Mouse (Mus musculus): ENCODE results near the gene Hist1h3c. TPM values are rescaled to one million over a fixed set of nuclear protein-coding genes. Genes with fewer than 3 reads are reported as not detected.
A peak's percentile ranks its signal among the peaks of the same experiment; 100 is the strongest.
"Not testable (repeated sequence)": the region's sequence is repeated elsewhere in the genome, so short reads cannot be mapped to it uniquely, and the experiment has no call there.

Gene Hist1h3c
- polyA plus RNA-seq, 1 experiment from 2014 or later, result 6.7 TPM

GRCm38 (mm10) chr13:23710374-23711089, 34.9 kb downstream of the Hist1h3c start, which contains the start of gene Hfe:
TSS of gene Hfe (minus strand) at chr13:23710854.
- Histone ChIP-seq H3K4me2 (peak within 1 kb of the TSS; percentile 68), H3K9ac (peak within 1 kb of the TSS; percentile 70)

GRCm38 (mm10) chr13:23709714-23710373, 35.6 kb downstream of the Hist1h3c start:
- 0 out of 2 replicates have a peak, but pooled peaks have one; percentile 18 for ATAC-seq
- peaks cover 36% of the 10 kb centered on the region for H3K27me3 ChIP-seq (replicated peaks)
- WGBS (ENCODE audit: insufficient replicate concordance), result 37% methylated on average over 15 of the region's 15 CpGs
- H3K9me3 ChIP-seq (replicated peaks), result no peaks in the 10 kb centered on the region
- peak overlapping the region; percentile 57 for H3K4me3 ChIP-seq
- peak overlapping the region; percentile 70 for H3K9ac ChIP-seq
- peaks cover 22% of the 10 kb centered on the region for H3K4me1 ChIP-seq
- H3K36me3 ChIP-seq, result no peaks in the 10 kb centered on the region
- peak overlapping the region; percentile 59 for H3K27ac ChIP-seq
- H3K4me2 ChIP-seq, result peak overlapping the region; percentile 68

More at GRCm38 (mm10) chr13:23710374-23711089, 34.9 kb downstream of the Hist1h3c start, which contains the start of gene Hfe:
- Histone ChIP-seq H3K27ac (peak within 1 kb of the TSS; percentile 59), H3K4me1 (peaks cover 22% of the 10 kb centered on the region), H3K36me3 (no peaks in the 10 kb centered on the region), H3K4me3 (peak within 1 kb of the TSS; percentile 57), H3K27me3 (replicated peaks) (peaks cover 36% of the 10 kb centered on the region), H3K9me3 (replicated peaks) (no peaks in the 10 kb centered on the region)
- peak; percentile 49; the same call in 1 of the 2 replicates for ATAC-seq
- WGBS (ENCODE audit: insufficient replicate concordance), result 2% methylated on average over 17 of the region's 17 CpGs

GRCm38 (mm10) chr13:23708654-23709053, 36.7 kb downstream of the Hist1h3c start:
- Histone ChIP-seq H3K4me2 (no peak overlapping the region), H3K27ac (no peak overlapping the region), H3K4me3 (no peak overlapping the region), H3K4me1 (peaks cover 22% of the 10 kb centered on the region), H3K9me3 (replicated peaks) (no peaks in the 10 kb centered on the region), H3K27me3 (replicated peaks) (peaks cover 36% of the 10 kb centered on the region), H3K36me3 (no peaks in the 10 kb centered on the region), H3K9ac (no peak overlapping the region)
- no peak for ATAC-seq
- 77% methylated on average over 4 of the region's 4 CpGs for WGBS (ENCODE audit: insufficient replicate concordance)

- H3K36me3 ChIP-seq, result no peaks in the 10 kb centered on the region
- no peak overlapping the region for H3K9ac ChIP-seq
- no peak overlapping the region for H3K27ac ChIP-seq
- H3K4me2 ChIP-seq, result no peak overlapping the region
- H3K4me3 ChIP-seq, result no peak overlapping the region
- H3K9me3 ChIP-seq (replicated peaks), result no peaks in the 10 kb centered on the region
- H3K4me1 ChIP-seq, result peaks cover 24% of the 10 kb centered on the region
- H3K27me3 ChIP-seq (replicated peaks), result peaks cover 36% of the 10 kb centered on the region
- no peak for ATAC-seq
- 76% methylated on average over 4 of the region's 4 CpGs for WGBS (ENCODE audit: insufficient replicate concordance)
Observed at GRCm38 (mm10) chr13:23708041-23708440, 37.4 kb downstream of the Hist1h3c start.

- Histone ChIP-seq H3K9me3 (replicated peaks) (no peaks in the 10 kb centered on the region), H3K4me2 (no peak overlapping the region), H3K4me1 (peaks cover 25% of the 10 kb centered on the region), H3K9ac (no peak overlapping the region), H3K36me3 (no peaks in the 10 kb centered on the region), H3K4me3 (no peak overlapping the region), H3K27me3 (replicated peaks) (peaks cover 36% of the 10 kb centered on the region), H3K27ac (no peak overlapping the region)
- 78% methylated on average over 12 of the region's 12 CpGs for WGBS (ENCODE audit: insufficient replicate concordance)
- ATAC-seq, result no peak
Observed at GRCm38 (mm10) chr13:23706771-23707170, 38.6 kb downstream of the Hist1h3c start.

GRCm38 (mm10) chr13:23705751-23706356, 39.5 kb downstream of the Hist1h3c start:
- Histone ChIP-seq H3K4me1 (peaks cover 26% of the 10 kb centered on the region), H3K27me3 (replicated peaks) (peaks cover 28% of the 10 kb centered on the region), H3K4me2 (no peak overlapping the region), H3K9ac (no peak overlapping the region), H3K9me3 (replicated peaks) (no peaks in the 10 kb centered on the region), H3K27ac (no peak overlapping the region), H3K36me3 (no peaks in the 10 kb centered on the region), H3K4me3 (no peak overlapping the region)
- WGBS (ENCODE audit: insufficient replicate concordance), result 72% methylated on average over 7 of the region's 7 CpGs
- ATAC-seq, result no peak

GRCm38 (mm10) chr13:23702801-23703200, 42.6 kb downstream of the Hist1h3c start:
- H3K4me3 ChIP-seq; H3K27ac ChIP-seq; ATAC-seq; H3K27me3 ChIP-seq (replicated peaks); H3K36me3 ChIP-seq; H3K9ac ChIP-seq; H3K4me2 ChIP-seq; H3K9me3 ChIP-seq (replicated peaks): not testable (repeated sequence)
- H3K4me1 ChIP-seq, result peaks cover 28% of the 10 kb centered on the region
- WGBS (ENCODE audit: insufficient replicate concordance), result 74% methylated on average over 2 of the region's 2 CpGs

- WGBS (ENCODE audit: insufficient replicate concordance), result 56% methylated on average over 4 of the region's 4 CpGs
- H3K9me3 ChIP-seq (replicated peaks), result no peaks in the 10 kb centered on the region
- H3K9ac ChIP-seq, result no peak overlapping the region
Observed at GRCm38 (mm10) chr13:23702220-23702619, 43.2 kb downstream of the Hist1h3c start.

GRCm38 (mm10) chr13:23700786-23701520, 44.4 kb downstream of the Hist1h3c start:
- ATAC-seq, result peak; percentile 30

More at GRCm38 (mm10) chr13:23702220-23702619, 43.2 kb downstream of the Hist1h3c start:
- Histone ChIP-seq H3K4me2 (no peak overlapping the region), H3K27ac (no peak overlapping the region), H3K27me3 (replicated peaks) (0 out of 2 replicates have a peak, but pooled peaks cover 4% of the 10 kb centered on the region), H3K36me3 (no peaks in the 10 kb centered on the region), H3K4me1 (peaks cover 31% of the 10 kb centered on the region), H3K4me3 (no peak overlapping the region)
- no peak for ATAC-seq

GRCm38 (mm10) chr13:23699767-23700166, 45.6 kb downstream of the Hist1h3c start:
- no peaks in the 10 kb centered on the region for H3K27me3 ChIP-seq (replicated peaks)
- no peak for ATAC-seq
- no peak overlapping the region for H3K27ac ChIP-seq
- no peak overlapping the region for H3K4me3 ChIP-seq
- H3K4me1 ChIP-seq, result peaks cover 48% of the 10 kb centered on the region
- H3K9me3 ChIP-seq (replicated peaks), result no peaks in the 10 kb centered on the region
- H3K36me3 ChIP-seq, result no peaks in the 10 kb centered on the region
- H3K4me2 ChIP-seq, result no peak overlapping the region
- WGBS (ENCODE audit: insufficient replicate concordance), result 57% methylated on average over 3 of the region's 3 CpGs
- H3K9ac ChIP-seq, result peak overlapping the region; percentile 8; the same call in 1 of the 2 replicates

More at GRCm38 (mm10) chr13:23700786-23701520, 44.4 kb downstream of the Hist1h3c start:
- peak overlapping the region; percentile 61 for H3K27ac ChIP-seq
- H3K9me3 ChIP-seq (replicated peaks), result no peaks in the 10 kb centered on the region
- H3K27me3 ChIP-seq (replicated peaks), result no peaks in the 10 kb centered on the region
- peak overlapping the region; percentile 41 for H3K9ac ChIP-seq
- peaks cover 41% of the 10 kb centered on the region for H3K4me1 ChIP-seq
- peak overlapping the region; percentile 39 for H3K4me2 ChIP-seq
- no peaks in the 10 kb centered on the region for H3K36me3 ChIP-seq
- WGBS (ENCODE audit: insufficient replicate concordance), result 12% methylated on average over 8 of the region's 8 CpGs
- no peak overlapping the region for H3K4me3 ChIP-seq

- peak overlapping the region; percentile 100 for H3K27ac ChIP-seq
- 70% methylated on average over 6 of the region's 6 CpGs for WGBS (ENCODE audit: insufficient replicate concordance)
- H3K27me3 ChIP-seq (replicated peaks), result no peaks in the 10 kb centered on the region
- peak overlapping the region; percentile 58 for H3K9ac ChIP-seq
- no peaks in the 10 kb centered on the region for H3K36me3 ChIP-seq
- peak overlapping the region; percentile 65 for H3K4me2 ChIP-seq
- ATAC-seq, result no peak
- H3K4me1 ChIP-seq, result peaks cover 48% of the 10 kb centered on the region
- H3K9me3 ChIP-seq (replicated peaks), result no peaks in the 10 kb centered on the region
- H3K4me3 ChIP-seq, result peak overlapping the region; percentile 54; the same call in 1 of the 2 replicates
Observed at GRCm38 (mm10) chr13:23698996-23699395, 46.4 kb downstream of the Hist1h3c start.
